Mouse (Mus musculus) embryonic fibroblast, embryonic 13.5 days (primary cell): ENCODE results near the gene Pbld2.

Experiments
- CTCF ChIP-seq: IDR thresholded peaks from 2 replicates; pipeline ENCODE4 v1.5.1; 2011; ENCODE audit warnings: mild to moderate bottlenecking, control low read depth, low read length, moderate library complexity, borderline replicate concordance; ENCODE audit not compliant: insufficient read depth
- POLR2A ChIP-seq: IDR thresholded peaks from 2 replicates; pipeline ENCODE4 v1.6.1; 2011; ENCODE audit warnings: low read depth, mild to moderate bottlenecking, control low read depth, low read length, moderate library complexity

- TF ChIP-seq CTCF = no peak
- no peak for TF ChIP-seq POLR2A
Measured at GRCm38 (mm10) chr10:63064516-63064915, 40.4 kb downstream of the Pbld2 start.
